ENCODE assay signal across 8 mouse cellular contexts in the genomic region with DNA sequence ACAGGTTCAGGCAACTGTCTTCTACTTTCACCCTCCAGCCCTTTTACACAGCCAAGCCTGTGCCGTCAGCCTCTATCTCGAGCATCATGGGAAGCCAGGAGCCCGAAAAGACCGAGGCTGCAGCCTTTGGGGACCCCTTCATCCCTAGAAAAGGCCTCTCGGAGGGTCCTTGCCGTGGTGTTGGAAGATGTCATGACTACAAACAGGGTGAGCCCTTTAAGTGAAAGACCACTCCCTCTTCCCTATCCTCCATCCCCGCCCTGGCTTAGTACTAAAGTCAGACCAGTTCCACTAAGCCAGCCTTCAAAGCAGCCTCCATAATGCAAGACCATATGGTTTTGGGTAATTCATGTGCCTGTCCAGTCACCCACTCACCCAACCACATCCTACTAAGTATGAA. TPM values are rescaled to one million over a fixed set of nuclear protein-coding genes. Genes with fewer than 3 reads are reported as not detected.
DNase-seq lines count a peak whose midpoint lies in the region; ATAC-seq and TF ChIP-seq lines count a peak whose summit lies in the region.

No protein-coding gene starts in this region.

- no peaks in the 10 kb centered on the region for H3K27me3 ChIP-seq in embryonic facial prominence, embryonic 14.5 days (replicated peaks; ENCODE audit: control insufficient read depth, insufficient read depth, low read length)
- H3K27me3 ChIP-seq in limb, embryonic 13.5 days, result no peaks in the 10 kb centered on the region
- no peaks in the 10 kb centered on the region for H3K27me3 ChIP-seq in stomach, embryonic 16.5 days (ENCODE audit: control insufficient read depth, insufficient read depth, low read length)

- peak overlapping the region; percentile 84 for H3K4me3 ChIP-seq in gastrocnemius, adult 2 months
- H3K4me3 ChIP-seq in embryonic facial prominence, embryonic 14.5 days (ENCODE audit: low read depth, low read length), result peak overlapping the region; percentile 77
- peak overlapping the region; percentile 83 for H3K4me3 ChIP-seq in limb, embryonic 13.5 days
- H3K4me3 ChIP-seq in stomach, embryonic 16.5 days (replicated peaks; ENCODE audit: low read length), result peak overlapping the region; percentile 87

- no peak for ATAC-seq in embryonic facial prominence, embryonic 14.5 days (ENCODE audit: low read depth)
- ATAC-seq in limb, embryonic 13.5 days (ENCODE audit: low FRiP score, low read depth), result no peak
- no peak for ATAC-seq in stomach, embryonic 16.5 days (ENCODE audit: insufficient read depth, low FRiP score)
- ATAC-seq in cerebellum, adult (ENCODE audit: insufficient number of reproducible peaks, low FRiP score, low TSS enrichment), result no peak

- H3K4me1 ChIP-seq in embryonic facial prominence, embryonic 14.5 days (ENCODE audit: control insufficient read depth, insufficient read depth, low read length), result peaks cover 10% of the 10 kb centered on the region
- H3K4me1 ChIP-seq in limb, embryonic 13.5 days, result peaks cover 20% of the 10 kb centered on the region
- peaks cover 11% of the 10 kb centered on the region for H3K4me1 ChIP-seq in stomach, embryonic 16.5 days (ENCODE audit: control insufficient read depth, insufficient read depth, low read length)

- peak overlapping the region; percentile 98 for H3K27ac ChIP-seq in gastrocnemius, adult 2 months
- H3K27ac ChIP-seq in embryonic facial prominence, embryonic 14.5 days (replicated peaks; ENCODE audit: low read depth, low read length), result peak overlapping the region; percentile 98
- H3K27ac ChIP-seq in limb, embryonic 13.5 days, result peak overlapping the region; percentile 98
- H3K27ac ChIP-seq in stomach, embryonic 16.5 days (ENCODE audit: low read length), result peak overlapping the region; percentile 99

- DNase-seq in gastrocnemius, adult 2 months, result no peak
- DNase-seq in gastrocnemius, postnatal 36 days, result no peak
- DNase-seq in 3T3-L1 (ENCODE audit: low read depth, low spot score), result peak; percentile 40
- peak; percentile 52 for DNase-seq in embryonic facial prominence, embryonic 14.5 days (ENCODE audit: low spot score)
- no peak for DNase-seq in c-Kit-positive CD71-positive TER-119-positive erythroid progenitor cells, embryonic 14.5 days (ENCODE audit: low spot score)

- H3K36me3 ChIP-seq in embryonic facial prominence, embryonic 14.5 days (ENCODE audit: control insufficient read depth, insufficient read depth, low read length), result peaks cover 56% of the 10 kb centered on the region
- peaks cover 57% of the 10 kb centered on the region for H3K36me3 ChIP-seq in limb, embryonic 13.5 days
- peaks cover 27% of the 10 kb centered on the region for H3K36me3 ChIP-seq in stomach, embryonic 16.5 days (ENCODE audit: control insufficient read depth, insufficient read depth, low read length)

- peak overlapping the region; percentile 70 for H3K4me2 ChIP-seq in embryonic facial prominence, embryonic 14.5 days (ENCODE audit: low read depth, low read length)
- peak overlapping the region; percentile 94 for H3K4me2 ChIP-seq in limb, embryonic 13.5 days (replicated peaks)
- H3K4me2 ChIP-seq in stomach, embryonic 16.5 days (ENCODE audit: low read depth, low read length), result peak overlapping the region; percentile 80

- WGBS in embryonic facial prominence, embryonic 14.5 days, result 7% methylated on average over 4 of the region's 7 CpGs
- under 1% methylated on average over 7 of the region's 7 CpGs for WGBS in limb, embryonic 13.5 days
- WGBS in stomach, embryonic 16.5 days, result 1% methylated on average over 7 of the region's 7 CpGs

- H3K9me3 ChIP-seq in embryonic facial prominence, embryonic 14.5 days (ENCODE audit: control insufficient read depth, low read length), result no peaks in the 10 kb centered on the region
- no peaks in the 10 kb centered on the region for H3K9me3 ChIP-seq in limb, embryonic 13.5 days
- H3K9me3 ChIP-seq in stomach, embryonic 16.5 days (replicated peaks; ENCODE audit: control insufficient read depth, low read length), result no peaks in the 10 kb centered on the region

- TF ChIP-seq CTCF in gastrocnemius, adult 2 months (IDR thresholded peaks at IDR 0.05), result no peak

- peak overlapping the region; percentile 89 for H3K9ac ChIP-seq in embryonic facial prominence, embryonic 14.5 days (ENCODE audit: low read depth, low read length)
- peak overlapping the region; percentile 92 for H3K9ac ChIP-seq in limb, embryonic 13.5 days
- H3K9ac ChIP-seq in stomach, embryonic 16.5 days (ENCODE audit: low read length), result peak overlapping the region; percentile 97

- intact Hi-C loops in gastrocnemius, adult 2 months (cut with DNase I), result loop anchor here (10.0 kb wide), 1 partner anchor 107 kb away; no protein-coding TSS in a partner anchor
- intact Hi-C loops in gastrocnemius, postnatal 36 days (cut with DNase I), result loop anchor here (5.0 kb wide), 1 partner anchor 125 kb away; a partner anchor contains a TSS

RNA-seq across cellular contexts. Expression of a gene that starts 6.9 kb away (rescaled TPM):
- 10 to 100 TPM; 24.1 to 24.7 TPM for total RNA-seq in gastrocnemius, adult 2 months (2021)
- total RNA-seq in gastrocnemius, postnatal 36 days (2021), result 10 to 100 TPM; 15.0 to 24.6 TPM
- 14.3 and 15.0 TPM in 2 replicates for polyA plus RNA-seq in embryonic facial prominence, embryonic 14.5 days (2014; fragmentation: Nextera tagmentation; extraction: Ambion mirVana)
- 15.0 and 15.3 TPM in 2 replicates for polyA plus RNA-seq in limb, embryonic 13.5 days (2015; fragmentation: Nextera tagmentation; extraction: Ambion mirVana)
- polyA plus RNA-seq in stomach, embryonic 16.5 days (2015; fragmentation: Nextera tagmentation; extraction: Ambion mirVana), result 10.5 and 11.1 TPM in 2 replicates

RNA-seq across cellular contexts. Expression of a gene that starts 12.6 kb away (rescaled TPM):
- total RNA-seq in gastrocnemius, adult 2 months (2021), result 10 to 100 TPM; 19.3 to 20.9 TPM
- 10 to 100 TPM; 14.7 to 19.3 TPM for total RNA-seq in gastrocnemius, postnatal 36 days (2021)
- 40.4 and 41.9 TPM in 2 replicates for polyA plus RNA-seq in embryonic facial prominence, embryonic 14.5 days (2014; fragmentation: Nextera tagmentation; extraction: Ambion mirVana)
- polyA plus RNA-seq in limb, embryonic 13.5 days (2015; fragmentation: Nextera tagmentation; extraction: Ambion mirVana), result 37.6 and 42.3 TPM in 2 replicates
- 35.9 and 37.8 TPM in 2 replicates for polyA plus RNA-seq in stomach, embryonic 16.5 days (2015; fragmentation: Nextera tagmentation; extraction: Ambion mirVana)

RNA-seq across cellular contexts. Expression of a gene that starts 23.1 kb away (rescaled TPM):
- total RNA-seq in gastrocnemius, adult 2 months (2021), result 1 to 10 TPM in 1 of 2 experiments, under 1 TPM in 1; 0.71 to 1.3 TPM
- total RNA-seq in gastrocnemius, postnatal 36 days (2021), result under 1 TPM; 0.69 to 0.87 TPM
- polyA plus RNA-seq in embryonic facial prominence, embryonic 14.5 days (2014; fragmentation: Nextera tagmentation; extraction: Ambion mirVana), result 7.1 and 7.6 TPM in 2 replicates
- 12.2 and 13.9 TPM in 2 replicates for polyA plus RNA-seq in limb, embryonic 13.5 days (2015; fragmentation: Nextera tagmentation; extraction: Ambion mirVana)
- polyA plus RNA-seq in stomach, embryonic 16.5 days (2015; fragmentation: Nextera tagmentation; extraction: Ambion mirVana), result 5.0 and 5.8 TPM in 2 replicates

RNA-seq across cellular contexts. Expression of a gene that starts 39.7 kb away (rescaled TPM):
- 10 to 100 TPM; 47.5 to 50.4 TPM for total RNA-seq in gastrocnemius, adult 2 months (2021)
- 10 to 100 TPM; 43.7 to 51.0 TPM for total RNA-seq in gastrocnemius, postnatal 36 days (2021)
- polyA plus RNA-seq in embryonic facial prominence, embryonic 14.5 days (2014; fragmentation: Nextera tagmentation; extraction: Ambion mirVana), result 41.5 and 42.0 TPM in 2 replicates
- 48.3 and 49.7 TPM in 2 replicates for polyA plus RNA-seq in limb, embryonic 13.5 days (2015; fragmentation: Nextera tagmentation; extraction: Ambion mirVana)
- polyA plus RNA-seq in stomach, embryonic 16.5 days (2015; fragmentation: Nextera tagmentation; extraction: Ambion mirVana), result 20.3 and 32.4 TPM in 2 replicates

RNA-seq across cellular contexts. Expression of a gene that starts 47.3 kb away (rescaled TPM):
- 1 to 10 TPM; 5.3 to 5.5 TPM for total RNA-seq in gastrocnemius, adult 2 months (2021)
- total RNA-seq in gastrocnemius, postnatal 36 days (2021), result 1 to 10 TPM; 4.2 to 5.4 TPM
- 12.2 and 13.2 TPM in 2 replicates for polyA plus RNA-seq in embryonic facial prominence, embryonic 14.5 days (2014; fragmentation: Nextera tagmentation; extraction: Ambion mirVana)
- 18.3 and 18.9 TPM in 2 replicates for polyA plus RNA-seq in limb, embryonic 13.5 days (2015; fragmentation: Nextera tagmentation; extraction: Ambion mirVana)
- polyA plus RNA-seq in stomach, embryonic 16.5 days (2015; fragmentation: Nextera tagmentation; extraction: Ambion mirVana), result 12.3 and 13.2 TPM in 2 replicates

Comparison
In these comparisons a context has a peak if more than half of its experiments do, and no peak if none do; other contexts are left out.
1. DNase-seq: peak in 3T3-L1 (single experiment) and embryonic facial prominence, embryonic 14.5 days (single experiment); none in gastrocnemius, adult 2 months (single experiment), gastrocnemius, postnatal 36 days (0 of 2) and c-Kit-positive CD71-positive TER-119-positive erythroid progenitor cells, embryonic 14.5 days (single experiment).
2. Peak in every context shown above with its lines, with median percentiles within 50 percentile points of each other: H3K27ac ChIP-seq, H3K4me3 ChIP-seq, H3K4me2 ChIP-seq and H3K9ac ChIP-seq.